Mouse (Mus musculus) small intestine, adult 2 months (tissue): ENCODE measurements at regions not wholly inside any gene's neighbourhood (a gene's known extent, or its start where the extent isn't known, plus 50 kb on each side); places are given as distances from the start of the nearest gene placed in this dataset.

Experiments used
- CTCF ChIP-seq: fragments of 200-500 bp; IDR thresholded peaks from 2 replicates; pipeline ENCODE4 v1.5.1; 2012; ENCODE audit warnings: low read depth, mild to moderate bottlenecking, control low read depth, inconsistent platforms, low read length, moderate library complexity, mixed read lengths; ENCODE audit not compliant: insufficient replicate concordance, insufficient read length; ENCODE audit errors: extremely low read depth
- POLR2A ChIP-seq: fragments of 200-500 bp; IDR thresholded peaks from 2 replicates; pipeline ENCODE4 v1.6.1; 2012; ENCODE audit warnings: low read depth, mild to moderate bottlenecking, control low read depth, inconsistent platforms, low read length, moderate library complexity

- TF ChIP-seq CTCF, result no peak
- TF ChIP-seq POLR2A, result no peak
These were observed 178.5 kb upstream of the Erbb4 start for GRCm38 (mm10) chr1:69286374-69286773.
